Mouse (Mus musculus): ENCODE results near the gene Adamts16. TPM values are rescaled to one million over a fixed set of nuclear protein-coding genes. Genes with fewer than 3 reads are reported as not detected.

The Adamts16 gene
- polyA plus RNA-seq, 1 experiment from 2014 or later, result 0.38 TPM

Other genes with a start within 250 kb of the Adamts16 start
- 16.8 and 20.3 TPM in 2 replicates for gene Ice1, start 204.2 kb downstream of the Adamts16 start, polyA plus RNA-seq (2016; fragmentation: Nextera tagmentation; extraction: Ambion mirVana)

Data from heart, embryonic 10.5 days (tissue).